Mouse (Mus musculus) 3T3-L1 (cell line): Measurements from ENCODE around the gene C130050O18Rik.
A peak's percentile ranks its signal among the peaks of the same experiment; 100 is the strongest.

Experiments used
- DNase-seq: peaks from one replicate; pipeline ENCODE4 v3.0.0-alpha.2; 2015; ENCODE audit warnings: low read depth, low spot score

C130050O18Rik gene

GRCm38 (mm10) chr5:139397359-139397916, 7.6 kb upstream of the C130050O18Rik start:
- DNase-seq: no peak

DNA sequence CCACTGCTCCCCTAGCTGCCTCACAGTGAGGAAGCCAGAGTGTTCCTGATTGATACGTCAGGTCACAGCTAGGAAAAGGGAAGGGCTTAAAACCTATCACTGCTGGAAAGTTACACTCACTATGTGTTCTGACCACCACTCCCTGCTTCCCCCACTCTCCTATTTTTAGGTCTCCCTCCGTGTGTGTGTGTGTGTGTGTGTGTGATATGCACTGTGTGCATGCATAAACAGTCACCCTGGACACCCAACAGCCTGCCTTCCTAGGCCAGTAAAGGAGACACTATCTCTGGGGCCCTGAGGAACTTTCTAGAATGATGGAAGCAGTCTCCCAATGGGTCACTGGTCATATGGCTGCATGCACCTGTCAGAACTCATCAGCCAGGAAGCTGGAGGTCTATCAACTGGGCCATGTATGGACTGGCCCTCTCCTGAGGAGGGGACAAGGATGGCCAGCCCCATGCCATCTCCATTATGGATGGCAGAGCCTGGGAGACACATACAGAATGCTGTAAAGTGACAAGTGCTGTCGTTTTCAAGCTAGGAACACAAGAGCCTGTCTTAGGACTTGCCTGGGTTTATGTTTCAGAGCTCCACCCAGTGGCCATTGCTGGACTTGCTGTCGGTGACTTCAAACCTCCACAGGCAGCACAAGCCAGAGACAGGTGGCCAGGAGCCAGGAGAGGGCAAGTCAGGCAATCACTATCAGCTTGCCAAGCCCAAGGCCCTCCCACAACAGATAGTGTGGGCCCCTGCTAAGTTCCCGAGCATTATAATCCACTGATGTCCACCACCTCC, 6.9 kb upstream of the C130050O18Rik start:
- DNase-seq: peak; percentile 98

DNA sequence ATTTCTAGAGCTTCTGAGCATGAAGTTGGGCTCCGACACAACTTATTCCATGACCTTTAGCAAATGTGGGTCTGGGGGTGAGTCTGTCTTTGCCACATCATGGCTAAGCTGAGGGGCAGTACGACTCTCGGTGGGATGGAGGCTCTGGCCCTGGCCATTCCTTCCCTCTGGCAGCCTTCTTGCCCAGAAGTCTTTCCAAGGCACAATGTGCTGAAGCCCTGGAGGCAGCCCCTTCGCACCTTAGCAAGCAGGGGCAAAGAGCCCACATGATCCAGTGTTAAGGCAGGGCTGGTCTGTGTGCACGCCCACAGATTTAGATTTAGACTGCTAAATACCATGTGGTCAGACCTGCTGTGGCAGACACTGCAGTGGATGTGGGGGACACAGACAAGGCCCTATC, 6.3 kb upstream of the C130050O18Rik start:
- no peak for DNase-seq

DNA sequence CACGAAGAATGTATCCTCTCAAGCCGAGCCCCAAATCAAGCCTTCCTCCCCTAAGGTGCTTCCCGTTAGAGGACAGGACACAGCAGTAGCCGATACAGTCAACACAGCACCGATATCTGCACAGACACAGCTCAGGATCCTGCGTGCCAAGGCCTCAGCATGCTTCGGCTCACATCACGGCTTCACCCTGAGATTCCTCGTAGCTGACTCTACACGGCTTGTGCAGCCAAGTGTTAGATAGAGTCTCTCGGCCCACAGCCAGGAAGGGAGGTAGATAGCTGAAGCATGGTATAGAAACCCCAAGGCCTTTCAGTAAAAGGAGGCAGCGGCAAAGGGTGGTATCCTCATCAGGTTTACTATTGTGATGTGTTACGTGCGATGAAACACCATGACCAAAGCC, 5.1 kb upstream of the C130050O18Rik start:
- no peak for DNase-seq

- DNase-seq: no peak
Measured at GRCm38 (mm10) chr5:139402106-139402505, 3.0 kb upstream of the C130050O18Rik start.

GRCm38 (mm10) chr5:139403692-139404260, 1.3 kb upstream of the C130050O18Rik start:
- no peak for DNase-seq

- no peak for DNase-seq
Measured at GRCm38 (mm10) chr5:139405478-139405877, 398 bp downstream of the C130050O18Rik start.

DNA sequence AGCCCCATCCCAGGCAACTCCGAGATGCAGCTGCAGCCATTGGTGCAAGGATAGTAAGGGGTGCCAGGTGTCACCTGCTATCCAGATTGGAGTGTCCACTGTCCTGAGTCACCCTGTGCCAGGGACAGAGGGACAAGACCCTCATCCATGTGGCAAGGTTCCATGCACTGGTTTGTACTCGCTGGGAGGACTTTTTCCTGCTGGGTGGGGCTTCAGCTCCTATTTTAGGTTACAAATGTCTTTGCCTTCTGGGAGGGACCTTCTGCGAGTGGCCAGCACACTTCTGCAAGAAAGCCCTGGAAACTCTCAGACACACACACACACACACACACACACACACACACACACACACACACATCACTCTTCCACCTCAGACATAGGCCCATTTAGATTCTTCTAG, 873 bp downstream of the C130050O18Rik start:
- no peak for DNase-seq

- peak; percentile 31 for DNase-seq
Measured at GRCm38 (mm10) chr5:139407121-139407885, 2.2 kb downstream of the C130050O18Rik start.

DNA sequence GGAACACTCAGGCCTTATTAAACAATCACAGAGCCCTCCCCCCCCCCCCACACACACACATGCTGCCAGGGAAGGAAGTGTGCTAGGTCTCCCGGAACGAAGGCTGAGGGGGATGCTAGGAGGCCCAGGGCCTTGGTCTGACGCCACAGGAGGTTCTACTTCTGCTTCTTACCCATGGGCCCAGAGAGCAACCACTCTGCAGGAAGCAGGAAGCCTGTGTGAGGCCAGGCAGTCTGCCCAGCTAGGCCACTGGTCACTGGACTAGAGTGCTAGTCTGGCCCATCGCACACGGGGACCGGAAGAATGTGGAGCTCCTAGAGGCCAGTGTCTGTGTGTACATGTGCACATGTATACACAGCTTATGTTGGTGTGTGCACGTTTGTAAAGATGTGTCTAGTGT, 3.4 kb downstream of the C130050O18Rik start:
- peak; percentile 63 for DNase-seq

- DNase-seq: peak; percentile 100
Measured at GRCm38 (mm10) chr5:139409412-139409811, 4.3 kb downstream of the C130050O18Rik start.

GRCm38 (mm10) chr5:139410056-139410455, 5.0 kb downstream of the C130050O18Rik start:
- DNase-seq: no peak

DNA sequence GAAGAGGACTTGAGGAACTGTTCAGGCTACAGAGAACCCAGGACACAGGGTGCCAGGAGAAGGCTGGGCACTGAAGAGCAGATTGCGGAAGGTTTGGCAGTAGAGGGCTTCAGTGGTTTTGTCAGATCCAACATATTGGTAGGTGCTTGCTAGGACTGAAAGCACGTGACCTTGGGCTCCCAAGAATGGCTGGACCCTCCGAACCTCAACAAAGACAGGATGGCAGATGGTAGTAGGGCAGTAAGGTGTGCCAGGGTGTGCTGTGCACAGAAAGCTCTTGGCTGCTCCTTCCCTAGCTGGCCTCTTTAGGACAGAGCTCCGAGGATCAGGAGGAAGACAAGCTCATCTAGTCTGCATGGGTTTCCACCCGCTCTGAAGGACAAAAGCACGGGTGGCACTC, 6.0 kb downstream of the C130050O18Rik start:
- DNase-seq: no peak

DNA sequence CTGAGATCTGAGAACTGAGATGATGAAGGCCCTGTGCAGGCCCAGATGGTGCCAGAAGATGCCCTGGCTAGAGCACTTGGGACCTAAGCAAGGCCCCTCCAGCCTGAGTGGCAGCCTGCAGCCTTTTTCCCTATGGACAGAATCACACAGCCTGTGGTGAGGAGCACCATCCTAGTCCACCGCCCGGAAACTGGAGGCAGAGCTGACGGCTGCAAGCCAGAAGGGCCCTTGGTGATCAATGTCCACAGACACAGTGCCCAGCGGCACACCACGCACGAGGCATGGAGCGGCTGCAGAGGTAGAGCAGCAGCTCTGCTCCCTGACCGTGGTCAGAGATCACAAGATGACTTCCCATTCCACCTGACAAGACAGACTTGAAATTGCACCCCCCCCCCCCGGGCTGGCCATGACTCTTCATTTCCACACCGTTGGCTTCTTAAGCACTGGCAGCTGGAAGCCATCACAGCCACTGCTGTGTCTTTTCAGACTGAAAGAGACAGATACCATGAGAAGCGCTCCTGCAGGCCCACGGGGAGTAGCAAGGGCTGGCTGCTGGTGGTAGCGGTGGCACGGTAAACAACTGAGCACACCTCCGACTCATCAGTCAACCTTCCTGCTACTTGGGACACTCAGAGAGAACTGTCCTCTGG, 6.7 kb downstream of the C130050O18Rik start:
- DNase-seq: no peak

DNA sequence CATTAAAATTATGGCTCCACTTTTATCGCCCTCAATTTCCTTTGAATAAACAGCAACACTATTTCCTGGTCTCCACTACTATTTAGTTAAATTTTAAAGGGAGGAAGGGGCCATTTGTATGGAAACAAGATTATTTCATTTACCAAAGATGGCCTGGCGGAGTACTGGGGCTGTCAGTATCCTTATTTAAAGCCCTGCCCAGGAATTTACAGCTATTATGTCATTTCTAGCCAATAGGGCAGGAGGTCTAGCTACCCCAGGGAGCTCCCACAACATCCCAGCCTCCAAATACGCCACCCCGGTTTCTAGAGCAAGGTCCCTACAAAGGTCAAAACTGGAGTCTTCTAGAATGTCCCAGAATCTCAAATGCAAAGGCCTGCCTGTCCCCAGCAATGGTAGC, 8.5 kb downstream of the C130050O18Rik start:
- DNase-seq: no peak

- no peak for DNase-seq
Measured at GRCm38 (mm10) chr5:139415001-139415400, 9.9 kb downstream of the C130050O18Rik start.

DNA sequence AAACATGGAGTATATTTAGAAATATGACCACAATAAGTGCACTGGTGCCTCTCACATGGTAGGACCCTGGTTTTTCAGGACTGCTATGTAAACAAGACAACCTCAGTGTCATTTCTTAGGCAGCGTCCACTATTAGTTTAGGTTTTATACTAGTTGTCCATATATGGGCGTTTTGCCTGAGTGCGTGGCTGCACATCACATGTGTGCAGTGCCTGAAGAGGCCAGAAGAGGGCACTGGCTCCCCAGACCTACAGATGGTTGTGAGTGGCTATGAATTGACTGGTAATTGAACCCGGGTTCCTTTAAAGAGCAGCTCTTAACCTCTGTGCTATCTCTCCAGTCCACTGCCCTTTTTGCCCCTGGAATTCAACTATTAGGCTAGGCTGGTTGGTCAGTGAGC, 11.9 kb downstream of the C130050O18Rik start:
- DNase-seq: peak; percentile 60

GRCm38 (mm10) chr5:139417480-139417879, 12.4 kb downstream of the C130050O18Rik start:
- DNase-seq: no peak

DNA sequence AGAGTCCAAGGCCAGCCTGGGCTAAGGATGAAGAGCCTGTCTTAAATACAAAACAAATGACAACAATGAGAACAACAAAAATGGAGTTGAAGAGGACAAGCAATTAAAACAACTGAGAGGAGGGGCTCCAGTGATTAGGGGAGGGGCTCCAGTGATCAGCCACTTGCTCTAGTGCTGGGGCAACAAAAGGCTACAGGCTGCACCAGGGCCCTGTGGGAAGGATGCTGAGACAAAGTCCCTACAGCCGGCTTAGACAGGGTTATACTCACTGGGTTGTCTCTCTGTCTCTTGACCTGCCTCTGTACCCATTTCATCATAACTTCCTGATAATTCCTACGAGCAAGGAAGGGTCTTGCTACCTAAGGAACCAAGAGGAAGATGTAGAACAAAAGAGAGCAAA, 13.0 kb downstream of the C130050O18Rik start:
- no peak for DNase-seq

- DNase-seq: no peak
Measured at GRCm38 (mm10) chr5:139418633-139419032, 13.6 kb downstream of the C130050O18Rik start.

GRCm38 (mm10) chr5:139423026-139423865, 18.2 kb downstream of the C130050O18Rik start, which contains the start of gene Gper1:
TSS of gene Gper1 (plus strand) at chr5:139423151.
- peak; percentile 91 for DNase-seq
